Mouse (Mus musculus): ENCODE data around the gene Med11. TPM values are rescaled to one million over a fixed set of nuclear protein-coding genes. Genes with fewer than 3 reads are reported as not detected.

Gene Med11
- total and polyA plus RNA-seq, 2 experiments from 2014 or later: 21.2 to 35.6 TPM

DNA sequence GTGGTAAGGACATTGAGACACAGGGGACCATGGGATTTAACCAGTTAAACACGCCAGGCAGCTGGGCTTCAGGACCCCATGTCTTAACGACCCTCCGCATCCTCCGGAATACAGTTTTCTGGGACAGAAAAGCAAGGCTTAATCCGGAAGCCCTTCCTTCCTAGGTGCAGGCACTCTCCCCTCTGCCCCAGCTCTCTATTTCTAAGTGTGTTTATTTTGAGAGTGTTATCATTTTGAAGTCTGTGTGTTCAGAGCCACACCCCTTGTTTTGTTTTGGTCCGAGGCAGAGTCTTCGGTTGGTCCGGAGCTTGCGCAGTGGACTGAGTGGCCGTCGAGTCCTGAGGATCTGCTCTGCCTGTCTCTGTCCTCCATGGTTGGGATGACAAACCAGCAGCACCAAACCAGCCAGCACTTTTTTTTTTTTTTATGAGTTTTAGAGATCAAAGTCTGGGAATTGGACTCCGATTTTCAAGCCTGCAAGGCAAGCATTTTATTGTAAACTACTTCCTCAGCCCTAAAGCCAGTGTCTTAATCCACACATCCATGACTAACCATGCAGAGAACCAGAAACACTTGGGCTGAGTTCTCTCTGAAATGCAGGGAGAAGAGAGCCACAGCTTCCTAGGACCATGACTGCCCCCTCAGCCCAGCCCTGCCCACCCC lies 23.3 kb downstream of the Med11 start:
- TF ChIP-seq CTCF (IDR thresholded peaks at IDR 0.05; ENCODE audit: low read depth): no peak
- H3K27ac ChIP-seq (ENCODE audit: low read depth, low read length): no peak overlapping the region
- H3K9me3 ChIP-seq (ENCODE audit: low read length): no peaks in the 10 kb centered on the region
- DNase-seq: no peak
- H3K4me1 ChIP-seq (ENCODE audit: insufficient read depth): no peaks in the 10 kb centered on the region
- no peaks in the 10 kb centered on the region for H3K36me3 ChIP-seq (ENCODE audit: insufficient read depth)
- no peaks in the 10 kb centered on the region for H3K27me3 ChIP-seq (ENCODE audit: insufficient read depth, low read length)
- no peak overlapping the region for H3K4me2 ChIP-seq (ENCODE audit: low read depth)
- no peak overlapping the region for H3K9ac ChIP-seq
- ATAC-seq: no peak
- no peak overlapping the region for H3K4me3 ChIP-seq (ENCODE audit: low read depth, low read length)
- 78% methylated on average over 12 of the region's 12 CpGs for WGBS

DNA sequence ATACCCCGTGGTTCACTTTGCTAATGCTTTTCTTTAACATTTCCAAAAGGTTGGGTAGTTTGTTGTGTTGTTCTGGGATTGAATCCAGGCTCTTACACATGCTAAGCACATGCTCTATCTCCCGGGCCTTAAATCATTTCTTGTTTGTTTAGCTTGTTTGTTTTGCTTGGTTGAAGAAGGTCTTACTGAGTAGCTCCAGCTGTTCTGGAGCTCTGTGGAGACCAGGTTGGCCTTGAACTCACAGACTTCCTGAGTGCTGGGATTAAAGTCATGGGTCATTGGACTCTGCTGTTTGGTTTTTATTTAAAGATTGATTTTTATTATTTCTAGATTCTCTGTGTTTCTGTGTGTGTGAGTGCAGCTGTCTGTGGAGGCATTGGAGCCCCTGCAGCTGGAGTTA lies 33.8 kb downstream of the Med11 start:
- Histone ChIP-seq H3K27ac (ENCODE audit: low read depth, low read length) (no peak overlapping the region), H3K4me2 (ENCODE audit: low read depth) (no peak overlapping the region), H3K27me3 (ENCODE audit: insufficient read depth, low read length) (no peaks in the 10 kb centered on the region), H3K4me3 (ENCODE audit: low read depth, low read length) (no peak overlapping the region), H3K9me3 (ENCODE audit: low read length) (no peaks in the 10 kb centered on the region), H3K36me3 (ENCODE audit: insufficient read depth) (no peaks in the 10 kb centered on the region), H3K4me1 (ENCODE audit: insufficient read depth) (no peaks in the 10 kb centered on the region), H3K9ac (no peak overlapping the region)
- DNase-seq: no peak
- TF ChIP-seq CTCF (IDR thresholded peaks at IDR 0.05; ENCODE audit: low read depth): no peak
- 50% methylated on average over 2 of the region's 2 CpGs for WGBS
- no peak for ATAC-seq

DNA sequence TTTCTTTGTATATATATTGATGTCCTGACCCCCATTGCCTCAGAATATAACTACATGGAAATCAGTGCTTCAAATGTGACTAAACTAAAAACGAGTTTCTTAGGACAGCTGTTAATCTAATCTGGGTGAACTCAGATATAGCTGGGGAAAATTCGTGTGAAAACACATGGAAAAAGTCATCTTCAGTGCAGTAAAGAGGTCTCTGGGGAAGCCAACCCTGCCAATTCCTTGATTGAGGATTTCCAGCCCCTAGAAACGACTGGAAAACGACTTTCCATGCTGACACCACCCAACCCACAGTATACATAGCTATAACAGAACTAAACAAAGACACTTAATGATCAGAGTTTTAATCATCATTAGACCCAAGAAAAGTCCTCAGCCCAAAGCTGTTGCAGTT lies 36.1 kb downstream of the Med11 start:
- Histone ChIP-seq H3K4me2 (ENCODE audit: low read depth) (no peak overlapping the region), H3K4me1 (ENCODE audit: insufficient read depth) (no peaks in the 10 kb centered on the region), H3K9ac (no peak overlapping the region), H3K36me3 (ENCODE audit: insufficient read depth) (no peaks in the 10 kb centered on the region), H3K27ac (ENCODE audit: low read depth, low read length) (no peak overlapping the region), H3K9me3 (ENCODE audit: low read length) (no peaks in the 10 kb centered on the region), H3K27me3 (ENCODE audit: insufficient read depth, low read length) (no peaks in the 10 kb centered on the region), H3K4me3 (ENCODE audit: low read depth, low read length) (no peak overlapping the region)
- ATAC-seq (no peak), DNase-seq (no peak)
- no peak for TF ChIP-seq CTCF (IDR thresholded peaks at IDR 0.05; ENCODE audit: low read depth)
- WGBS: 42% methylated on average over 4 of the region's 4 CpGs

DNA sequence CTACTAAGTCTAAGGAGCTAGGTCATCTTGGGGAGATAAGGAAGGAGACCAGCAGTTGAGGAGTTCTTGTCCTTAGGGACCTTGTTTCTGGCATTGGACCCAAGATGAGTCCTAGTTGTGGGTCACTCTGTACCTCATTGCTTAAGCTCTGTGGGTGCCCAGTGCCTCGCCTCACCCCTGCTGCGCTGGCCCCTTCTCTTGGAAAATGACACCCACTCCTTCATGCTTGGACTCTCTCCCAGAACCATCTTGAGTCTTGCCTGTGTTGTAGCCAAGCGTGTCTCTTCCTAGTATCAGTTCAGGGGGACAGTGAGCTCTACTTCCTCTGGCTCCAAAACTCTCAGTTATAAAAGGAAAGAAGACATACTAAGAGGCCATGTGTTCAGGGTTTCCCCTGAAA lies 37.4 kb downstream of the Med11 start:
- no peak for DNase-seq
- no peak overlapping the region for H3K4me2 ChIP-seq (ENCODE audit: low read depth)
- no peaks in the 10 kb centered on the region for H3K36me3 ChIP-seq (ENCODE audit: insufficient read depth)
- H3K4me1 ChIP-seq (ENCODE audit: insufficient read depth): no peaks in the 10 kb centered on the region
- no peak for TF ChIP-seq CTCF (IDR thresholded peaks at IDR 0.05; ENCODE audit: low read depth)
- ATAC-seq: no peak
- WGBS: 92% methylated on average over 3 of the region's 3 CpGs
- no peaks in the 10 kb centered on the region for H3K27me3 ChIP-seq (ENCODE audit: insufficient read depth, low read length)
- no peaks in the 10 kb centered on the region for H3K9me3 ChIP-seq (ENCODE audit: low read length)
- H3K27ac ChIP-seq (ENCODE audit: low read depth, low read length): no peak overlapping the region
- H3K4me3 ChIP-seq (ENCODE audit: low read depth, low read length): no peak overlapping the region
- H3K9ac ChIP-seq: no peak overlapping the region

DNA sequence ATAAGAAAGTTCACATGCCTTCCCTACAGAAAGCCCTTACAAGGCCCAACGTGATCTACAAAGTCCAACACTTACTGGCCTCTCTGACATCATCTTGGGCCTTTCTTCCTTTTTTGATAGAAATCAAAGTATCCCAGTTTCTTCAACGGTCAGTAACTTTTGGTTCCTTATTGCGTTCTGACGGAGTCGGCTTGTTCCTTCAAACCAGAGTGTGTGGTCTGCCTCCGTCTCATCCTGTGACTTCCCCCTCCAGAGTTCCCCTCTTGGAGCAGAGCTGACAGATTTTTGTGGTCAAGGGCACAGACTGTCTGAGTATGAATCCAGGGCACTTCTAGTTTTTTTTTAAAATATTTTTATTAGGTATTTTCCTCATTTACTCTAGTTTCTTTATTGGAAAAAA lies 38.0 kb downstream of the Med11 start:
- H3K36me3 ChIP-seq (ENCODE audit: insufficient read depth): no peaks in the 10 kb centered on the region
- no peaks in the 10 kb centered on the region for H3K9me3 ChIP-seq (ENCODE audit: low read length)
- no peak overlapping the region for H3K27ac ChIP-seq (ENCODE audit: low read depth, low read length)
- no peaks in the 10 kb centered on the region for H3K27me3 ChIP-seq (ENCODE audit: insufficient read depth, low read length)
- no peaks in the 10 kb centered on the region for H3K4me1 ChIP-seq (ENCODE audit: insufficient read depth)
- H3K4me3 ChIP-seq (ENCODE audit: low read depth, low read length): no peak overlapping the region
- no peak for TF ChIP-seq CTCF (IDR thresholded peaks at IDR 0.05; ENCODE audit: low read depth)
- WGBS: 87% methylated on average over 6 of the region's 6 CpGs
- H3K9ac ChIP-seq: no peak overlapping the region
- no peak overlapping the region for H3K4me2 ChIP-seq (ENCODE audit: low read depth)
- DNase-seq: no peak
- ATAC-seq: no peak

DNA sequence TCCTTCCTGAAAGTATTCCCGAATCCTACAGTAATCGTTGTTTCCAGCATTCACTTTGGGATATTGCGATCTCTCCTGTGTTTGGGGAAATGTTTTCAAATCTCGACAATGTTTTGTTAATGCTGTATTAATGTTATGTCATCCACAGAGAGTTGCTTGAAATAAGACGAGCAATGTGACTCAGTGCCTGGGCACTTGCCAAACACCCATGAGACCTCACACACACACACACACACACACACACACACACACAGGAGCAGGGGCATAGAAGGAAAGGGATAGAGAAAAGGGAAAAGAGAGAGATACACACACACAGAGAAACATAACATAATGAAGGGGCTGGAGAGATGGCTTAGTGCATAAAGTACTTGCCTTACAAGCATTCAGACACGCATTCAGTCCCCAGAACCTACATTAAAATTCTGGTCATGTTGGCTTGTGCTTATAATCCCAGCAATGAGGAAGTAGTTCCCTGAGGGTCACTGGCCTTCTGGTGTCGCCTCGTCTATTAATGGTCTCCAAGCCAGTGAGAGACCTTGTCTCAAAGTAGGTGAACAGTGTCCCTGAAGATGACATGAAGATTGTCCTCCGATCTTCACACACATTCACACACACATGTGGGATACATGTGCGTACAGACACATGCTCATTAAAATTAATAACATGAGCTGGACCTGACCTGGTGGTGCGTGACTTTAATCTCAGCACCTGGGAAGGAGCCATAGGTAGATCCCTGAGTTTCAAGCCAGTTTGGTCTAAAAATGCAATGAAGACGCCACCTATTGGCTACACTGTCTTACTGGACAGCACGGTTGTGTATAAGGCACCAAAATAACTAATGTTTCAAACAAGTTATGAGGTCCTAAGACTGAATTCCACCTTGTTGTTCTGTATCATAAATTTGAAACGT lies 48.1 kb downstream of the Med11 start:
- peak; percentile 23; the same call in 1 of the 2 replicates for TF ChIP-seq CTCF (IDR thresholded peaks at IDR 0.05; ENCODE audit: low read depth)
- 66% methylated on average over 14 of the region's 14 CpGs for WGBS
- no peak for DNase-seq

DNA sequence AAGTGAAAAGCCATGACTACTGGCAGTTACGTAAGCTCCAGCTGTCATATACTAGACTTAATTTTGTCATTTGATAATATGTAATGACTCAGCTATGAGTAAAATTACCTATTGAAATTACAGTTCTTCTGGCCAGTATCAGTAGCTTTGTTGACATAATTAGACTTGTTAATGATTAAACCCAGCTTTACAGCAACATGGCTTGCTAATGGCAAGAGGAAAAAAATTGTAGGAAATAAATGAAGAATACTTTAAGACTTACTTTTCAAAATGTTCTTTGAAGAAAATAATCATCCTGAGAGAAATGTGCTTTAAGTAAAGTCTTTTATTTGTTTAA lies 48.7 kb downstream of the Med11 start:
- Histone ChIP-seq H3K4me2 (ENCODE audit: low read depth) (no peak overlapping the region), H3K27ac (ENCODE audit: low read depth, low read length) (no peak overlapping the region), H3K36me3 (ENCODE audit: insufficient read depth) (no peaks in the 10 kb centered on the region), H3K27me3 (ENCODE audit: insufficient read depth, low read length) (no peaks in the 10 kb centered on the region; the same call in 1 of the 2 replicates), H3K9ac (no peak overlapping the region), H3K4me1 (ENCODE audit: insufficient read depth) (no peaks in the 10 kb centered on the region), H3K4me3 (ENCODE audit: low read depth, low read length) (no peak overlapping the region), H3K9me3 (ENCODE audit: low read length) (no peaks in the 10 kb centered on the region)
- no peak for TF ChIP-seq CTCF (IDR thresholded peaks at IDR 0.05; ENCODE audit: low read depth)
- ATAC-seq (no peak), DNase-seq (no peak)
- 94% methylated on average over 1 of the region's 1 CpGs for WGBS

More for the DNA sequence above, 48.1 kb downstream of the Med11 start:
- H3K4me3 ChIP-seq (ENCODE audit: low read depth, low read length): no peak overlapping the region
- H3K9me3 ChIP-seq (ENCODE audit: low read length): no peaks in the 10 kb centered on the region
- H3K36me3 ChIP-seq (ENCODE audit: insufficient read depth): no peaks in the 10 kb centered on the region
- no peaks in the 10 kb centered on the region; the same call in 1 of the 2 replicates for H3K27me3 ChIP-seq (ENCODE audit: insufficient read depth, low read length)
- no peak for ATAC-seq
- H3K4me1 ChIP-seq (ENCODE audit: insufficient read depth): no peaks in the 10 kb centered on the region
- H3K9ac ChIP-seq: no peak overlapping the region
- no peak overlapping the region for H3K4me2 ChIP-seq (ENCODE audit: low read depth)
- no peak overlapping the region for H3K27ac ChIP-seq (ENCODE audit: low read depth, low read length)

Data from forebrain, postnatal 0 days (tissue).